Mouse (Mus musculus): ENCODE data around the gene Ushbp1. TPM values are rescaled to one million over a fixed set of nuclear protein-coding genes. Genes with fewer than 3 reads are reported as not detected.

The Ushbp1 gene
- 40.4 and 44.7 TPM in 2 replicates for polyA plus RNA-seq (2012; rRNA removed)

GRCm38 (mm10) chr8:71395629-71396028 is at the start of gene Ushbp1:
Gene Ushbp1 (minus strand): TSS chr8:71395802.

GRCm38 (mm10) chr8:71405401-71406098 is 9.9 kb upstream of the Ushbp1 start, which contains the start of gene Ankle1:
Gene Ankle1 (plus strand): TSS chr8:71406010.

GRCm38 (mm10) chr8:71396639-71397305 is 1.2 kb upstream of the Ushbp1 start, which contains the start of gene Babam1:
Gene Babam1 (plus strand): TSS chr8:71396861.

GRCm38 (mm10) chr8:71381421-71381970 is 14.1 kb downstream of the Ushbp1 start, which contains the start of gene Nr2f6:
Gene Nr2f6 (minus strand): TSS chr8:71381960.

DNA sequence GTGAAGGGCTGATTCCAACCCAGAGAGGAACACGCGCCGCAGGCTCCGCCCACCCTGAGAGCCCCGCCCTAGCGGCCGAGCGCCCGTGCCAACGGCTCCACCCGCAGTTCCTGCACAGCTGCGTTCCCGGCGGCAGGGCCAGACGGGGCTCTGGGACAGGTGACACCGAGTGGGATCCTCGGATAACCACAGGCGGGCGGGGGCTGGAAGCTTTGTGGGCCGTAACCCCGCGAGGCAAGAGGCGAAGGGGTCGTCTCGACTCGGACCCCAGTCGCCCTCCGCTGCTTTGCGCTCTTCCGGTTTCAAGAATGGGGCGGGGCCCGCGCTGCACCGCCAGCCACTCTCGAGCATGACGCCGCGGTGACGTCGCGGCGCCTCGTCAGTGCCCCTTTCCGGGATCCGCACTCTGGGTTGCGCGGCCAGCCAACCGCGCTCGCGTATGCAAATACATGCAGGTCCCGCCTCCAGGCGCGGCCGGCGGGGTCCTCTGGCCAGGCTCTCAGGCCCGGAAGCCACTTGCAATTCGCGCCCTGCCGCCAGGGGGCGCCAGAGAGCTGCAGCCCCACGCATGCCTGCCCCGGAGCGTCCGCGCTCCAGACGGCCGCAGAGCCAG is 24.3 kb downstream of the Ushbp1 start, which contains the start of gene Ocel1:
Gene Ocel1, plus strand, starts transcription at position 63 of the 613 bp plus-strand sequence.

GRCm38 (mm10) chr8:71366771-71367528 is 28.7 kb downstream of the Ushbp1 start, which contains the start of gene Use1:
Gene Use1 (plus strand): TSS chr8:71366848.

Other genes with a start within 250 kb of the Ushbp1 start
- gene Myo9b, start 123.1 kb downstream of the Ushbp1 start, polyA plus RNA-seq (2012; rRNA removed) = 33.5 and 33.6 TPM in 2 replicates
- gene Haus8, start 122.9 kb downstream of the Ushbp1 start, polyA plus RNA-seq (2012; rRNA removed) = 10.0 and 12.7 TPM in 2 replicates
- 174 and 185 TPM in 2 replicates for gene Use1, start 29.0 kb downstream of the Ushbp1 start, polyA plus RNA-seq (2012; rRNA removed)
- gene Ocel1, start 24.5 kb downstream of the Ushbp1 start, polyA plus RNA-seq (2012; rRNA removed) = 15.4 and 16.1 TPM in 2 replicates
- 375 and 551 TPM in 2 replicates for gene Nr2f6, start 13.8 kb downstream of the Ushbp1 start, polyA plus RNA-seq (2012; rRNA removed)
- 142 and 165 TPM in 2 replicates for gene Babam1, start 1.1 kb upstream of the Ushbp1 start, polyA plus RNA-seq (2012; rRNA removed)
- gene Ankle1, start 10.2 kb upstream of the Ushbp1 start, polyA plus RNA-seq (2012; rRNA removed) = 18.1 and 24.0 TPM in 2 replicates
- gene Abhd8, start 67.9 kb upstream of the Ushbp1 start, polyA plus RNA-seq (2012; rRNA removed) = 123 and 134 TPM in 2 replicates
- 126 and 156 TPM in 2 replicates for gene Mrpl34, start 69.2 kb upstream of the Ushbp1 start, polyA plus RNA-seq (2012; rRNA removed)
- gene Dda1, start 73.4 kb upstream of the Ushbp1 start, polyA plus RNA-seq (2012; rRNA removed) = 106 and 116 TPM in 2 replicates
- gene Ano8, start 90.2 kb upstream of the Ushbp1 start, polyA plus RNA-seq (2012; rRNA removed) = 51.3 and 72.4 TPM in 2 replicates
- gene Gtpbp3, start 92.3 kb upstream of the Ushbp1 start, polyA plus RNA-seq (2012; rRNA removed) = 62.6 and 70.6 TPM in 2 replicates
- 127 and 165 TPM in 2 replicates for gene Plvap, start 116.0 kb upstream of the Ushbp1 start, polyA plus RNA-seq (2012; rRNA removed)
- gene Ccdc194, start 129.9 kb upstream of the Ushbp1 start, polyA plus RNA-seq (2012; rRNA removed) = 0.21 and 0.85 TPM in 2 replicates
- gene Bst2, start 141.7 kb upstream of the Ushbp1 start, polyA plus RNA-seq (2012; rRNA removed) = 1,406 and 1,805 TPM in 2 replicates
- gene Mvb12a, start 147.1 kb upstream of the Ushbp1 start, polyA plus RNA-seq (2012; rRNA removed) = 244 and 264 TPM in 2 replicates
- 22.7 and 37.6 TPM in 2 replicates for gene Tmem221, start 163.1 kb upstream of the Ushbp1 start, polyA plus RNA-seq (2012; rRNA removed)
- gene Nxnl1, start 170.8 kb upstream of the Ushbp1 start, polyA plus RNA-seq (2012; rRNA removed) = 0.10 and 0.16 TPM in 2 replicates
- gene Slc27a1, start 173.1 kb upstream of the Ushbp1 start, polyA plus RNA-seq (2012; rRNA removed) = 457 and 488 TPM in 2 replicates
- gene Pgls, start 196.4 kb upstream of the Ushbp1 start, polyA plus RNA-seq (2012; rRNA removed) = 330 and 475 TPM in 2 replicates
- 9.1 and 11.0 TPM in 2 replicates for gene Fam129c, start 201.8 kb upstream of the Ushbp1 start, polyA plus RNA-seq (2012; rRNA removed)
- gene Colgalt1, start 215.2 kb upstream of the Ushbp1 start, polyA plus RNA-seq (2012; rRNA removed) = 345 and 390 TPM in 2 replicates

Data from ovary, adult 2 months (tissue).